Mouse (Mus musculus) lung, postnatal 0 days (tissue): Measurements from ENCODE around the gene Dennd2a. TPM values are rescaled to one million over a fixed set of nuclear protein-coding genes. Genes with fewer than 3 reads are reported as not detected.

Experiments
- ATAC-seq: fragments of 200-750 bp; cut with Nextera tagmentation; 2 replicates; pipeline ENCODE4 v1.8.0; 2017; ENCODE audit warnings: moderate library complexity
- DNase-seq: peaks from one replicate; pipeline ENCODE4 v3.0.0-alpha.2; 2016; ENCODE audit warnings: low spot score
- H3K27ac ChIP-seq: fragments of 300-500 bp; sonication (generic); 2 replicates; pipeline ENCODE4 v1.5.1; 2014; ENCODE audit warnings: antibody characterized with exemption, mild to moderate bottlenecking, low read length, mixed read lengths
- H3K27me3 ChIP-seq: fragments of 300-500 bp; sonication (generic); replicated peaks from 2 replicates; pipeline ENCODE4 v1.6.1; 2014; ENCODE audit warnings: low read length, mixed read lengths; ENCODE audit not compliant: insufficient read depth
- H3K36me3 ChIP-seq: fragments of 300-500 bp; sonication (generic); 2 replicates; pipeline ENCODE4 v1.6.1; 2014; ENCODE audit warnings: low read length, mixed read lengths; ENCODE audit not compliant: insufficient read depth
- H3K4me1 ChIP-seq: fragments of 300-500 bp; sonication (generic); 2 replicates; pipeline ENCODE4 v1.6.1; 2014; ENCODE audit warnings: antibody characterized with exemption, low read depth, low read length, mixed read lengths; ENCODE audit not compliant: insufficient read depth
- H3K4me2 ChIP-seq: fragments of 300-500 bp; sonication (generic); replicated peaks from 2 replicates; pipeline ENCODE4 v1.6.1; 2014; ENCODE audit warnings: low read depth, mild to moderate bottlenecking, low read length, moderate library complexity, mixed read lengths
- H3K4me3 ChIP-seq: fragments of 300-500 bp; sonication (generic); 2 replicates; pipeline ENCODE4 v1.5.1; 2014; ENCODE audit warnings: low read depth, low read length
- H3K9ac ChIP-seq: fragments of 300-500 bp; sonication (generic); replicated peaks from 2 replicates; pipeline ENCODE4 v1.6.1; 2014; ENCODE audit warnings: low read depth, mild to moderate bottlenecking
- H3K9me3 ChIP-seq: fragments of 300-500 bp; sonication (generic); 2 replicates; pipeline ENCODE4 v1.6.1; 2016; ENCODE audit warnings: low read length, mixed read lengths
- CTCF ChIP-seq: IDR thresholded peaks from 2 replicates; pipeline ENCODE4 v1.5.1; 2016; ENCODE audit warnings: antibody characterized with exemption, mild to moderate bottlenecking
- EP300 ChIP-seq: IDR thresholded peaks from 2 replicates; pipeline ENCODE4 v1.6.1; 2016; ENCODE audit warnings: antibody characterized with exemption, mild to moderate bottlenecking, control low read depth
- WGBS: fragments of 180-500 bp; shearing (Covaris S2); extraction: QIAGEN DNeasy Blood & Tissue Kit; methylation state at CpG from one replicate; pipeline ENCODE4 v1.1.7; 2014; 5-methylcytosine and 5-hydroxymethylcytosine counted together
- polyA plus RNA-seq: library from polyadenylated mRNA; unstranded; fragments of >200 nt; fragmentation: Nextera tagmentation; extraction: Ambion mirVana; gene quantifications from 2 replicates; pipeline ENCODE4 v1.2.1, GENCODE M21; 2015

The Dennd2a gene
- polyA plus RNA-seq, 1 experiment from 2014 or later: 13.8 TPM

- Histone ChIP-seq H3K27ac (no peak overlapping the region), H3K9ac (no peak overlapping the region), H3K4me1 (no peaks in the 10 kb centered on the region), H3K36me3 (no peaks in the 10 kb centered on the region), H3K27me3 (no peaks in the 10 kb centered on the region), H3K4me2 (no peak overlapping the region), H3K4me3 (no peak overlapping the region), H3K9me3 (no peaks in the 10 kb centered on the region)
- no peak for ATAC-seq
- no peak for DNase-seq
- 70% methylated on average over 4 of the region's 4 CpGs for WGBS
- no peak for TF ChIP-seq EP300
- TF ChIP-seq CTCF: no peak
Observed at GRCm38 (mm10) chr6:39433174-39433573, 124.5 kb downstream of the Dennd2a start.

GRCm38 (mm10) chr6:39430722-39431121 lies 126.9 kb downstream of the Dennd2a start:
- no peak for TF ChIP-seq EP300
- TF ChIP-seq CTCF: no peak
- H3K9me3 ChIP-seq: no peaks in the 10 kb centered on the region
- H3K36me3 ChIP-seq: no peaks in the 10 kb centered on the region
- no peak overlapping the region for H3K4me2 ChIP-seq
- ATAC-seq (no peak), DNase-seq (no peak)
- no peaks in the 10 kb centered on the region for H3K4me1 ChIP-seq
- H3K4me3 ChIP-seq: no peak overlapping the region
- H3K27ac ChIP-seq: no peak overlapping the region
- no peak overlapping the region for H3K9ac ChIP-seq
- H3K27me3 ChIP-seq: no peaks in the 10 kb centered on the region
- WGBS: 70% methylated on average over 11 of the region's 11 CpGs

GRCm38 (mm10) chr6:39429007-39429788 lies 128.5 kb downstream of the Dennd2a start:
- ATAC-seq: no peak

GRCm38 (mm10) chr6:39427276-39428003 lies 130.2 kb downstream of the Dennd2a start:
- Histone ChIP-seq H3K4me2 (no peak overlapping the region), H3K9me3 (no peaks in the 10 kb centered on the region), H3K27ac (no peak overlapping the region), H3K27me3 (no peaks in the 10 kb centered on the region), H3K4me3 (no peak overlapping the region), H3K36me3 (no peaks in the 10 kb centered on the region), H3K4me1 (no peaks in the 10 kb centered on the region), H3K9ac (no peak overlapping the region)
- DNase-seq (no peak), ATAC-seq (no peak)
- WGBS: 68% methylated on average over 4 of the region's 4 CpGs
- TF ChIP-seq EP300 (no peak), CTCF (no peak)

More at GRCm38 (mm10) chr6:39429007-39429788, 128.5 kb downstream of the Dennd2a start:
- no peaks in the 10 kb centered on the region for H3K36me3 ChIP-seq
- no peaks in the 10 kb centered on the region for H3K9me3 ChIP-seq
- H3K4me3 ChIP-seq: no peak overlapping the region
- no peaks in the 10 kb centered on the region for H3K27me3 ChIP-seq
- no peak overlapping the region for H3K27ac ChIP-seq
- no peak overlapping the region for H3K4me2 ChIP-seq
- WGBS: 56% methylated on average over 6 of the region's 6 CpGs
- no peak for DNase-seq
- H3K4me1 ChIP-seq: no peaks in the 10 kb centered on the region
- no peak overlapping the region for H3K9ac ChIP-seq
- TF ChIP-seq CTCF (no peak), EP300 (no peak)

- DNase-seq: no peak
Observed at GRCm38 (mm10) chr6:39426725-39427124, 130.9 kb downstream of the Dennd2a start.

GRCm38 (mm10) chr6:39425181-39425580 lies 132.5 kb downstream of the Dennd2a start:
- H3K27me3 ChIP-seq: no peaks in the 10 kb centered on the region
- no peak for ATAC-seq
- H3K36me3 ChIP-seq: no peaks in the 10 kb centered on the region

More at GRCm38 (mm10) chr6:39426725-39427124, 130.9 kb downstream of the Dennd2a start:
- TF ChIP-seq CTCF (no peak), EP300 (no peak)
- Histone ChIP-seq H3K9ac (no peak overlapping the region), H3K4me3 (no peak overlapping the region), H3K27ac (no peak overlapping the region), H3K27me3 (no peaks in the 10 kb centered on the region), H3K36me3 (no peaks in the 10 kb centered on the region), H3K4me2 (no peak overlapping the region), H3K9me3 (no peaks in the 10 kb centered on the region), H3K4me1 (no peaks in the 10 kb centered on the region)
- 74% methylated on average over 4 of the region's 4 CpGs for WGBS
- ATAC-seq: no peak

More at GRCm38 (mm10) chr6:39425181-39425580, 132.5 kb downstream of the Dennd2a start:
- no peak for DNase-seq
- no peak overlapping the region for H3K27ac ChIP-seq
- WGBS: 80% methylated on average over 2 of the region's 2 CpGs
- H3K4me1 ChIP-seq: no peaks in the 10 kb centered on the region
- H3K9me3 ChIP-seq: no peaks in the 10 kb centered on the region
- no peak overlapping the region for H3K9ac ChIP-seq
- H3K4me3 ChIP-seq: no peak overlapping the region
- no peak overlapping the region for H3K4me2 ChIP-seq
- TF ChIP-seq CTCF (no peak), EP300 (no peak)
